8 mouse cellular contexts compared by ENCODE assay signal in the genomic region with DNA sequence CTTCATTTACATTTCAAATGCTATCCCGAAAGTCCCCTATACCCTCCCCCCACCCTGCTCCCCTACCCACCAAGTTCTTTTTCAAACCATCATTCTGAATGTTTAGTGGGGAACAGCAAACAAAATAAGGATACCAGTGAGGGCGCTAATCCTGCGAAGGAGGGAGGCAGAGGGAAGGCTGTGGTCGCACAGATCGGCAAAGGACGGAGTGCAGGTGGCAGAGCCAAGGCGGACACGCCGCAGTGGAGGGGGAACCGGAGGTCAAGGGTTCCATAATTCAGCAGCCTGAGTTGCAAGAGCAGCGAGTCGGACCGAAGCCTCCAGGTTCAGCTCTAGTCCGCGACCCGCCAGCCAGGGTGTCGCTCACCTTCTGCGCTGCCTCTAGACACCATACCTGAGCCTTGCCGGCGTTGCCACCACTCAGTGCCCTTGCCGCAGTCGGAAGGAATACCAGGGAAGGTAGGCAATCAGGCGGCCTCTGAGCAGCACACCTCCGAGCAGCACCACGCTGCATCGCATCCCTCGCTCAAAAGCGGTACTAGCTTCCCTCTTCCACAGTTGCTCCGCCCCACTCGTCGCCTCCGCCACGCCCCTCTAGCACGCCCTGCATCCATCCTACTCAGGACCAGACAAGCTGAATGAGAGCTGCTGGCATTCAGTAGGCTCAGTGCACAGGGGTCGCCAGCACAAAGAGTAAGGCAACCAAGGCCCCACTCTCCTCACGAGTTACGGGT.
A peak's percentile ranks its signal among the peaks of the same experiment; 100 is the strongest.
DNase-seq lines count a peak whose midpoint lies in the region; ATAC-seq and TF ChIP-seq lines count a peak whose summit lies in the region.

No protein-coding gene starts in this region.

- in situ Hi-C loops in ES-E14 (cut with MboI; ENCODE audit: low sequenced_read_pairs in 2 of 2, unreplicated experiment in 2 of 2), result no loop called here

- H3K9ac ChIP-seq in ES-E14 (ENCODE audit: insufficient read depth, low read depth, low read length, poor library complexity, severe bottlenecking), result no peak overlapping the region
- no peak overlapping the region for H3K9ac ChIP-seq in embryonic facial prominence, embryonic 15.5 days
- no peak overlapping the region for H3K9ac ChIP-seq in intestine, postnatal 0 days (ENCODE audit: low read depth, low read length)
- H3K9ac ChIP-seq in liver, embryonic 12.5 days, result no peak overlapping the region

- peak; percentile 4 for DNase-seq in adrenal gland, postnatal 10 days
- DNase-seq in adrenal gland, adult 2 months, result no peak
- peak; percentile 51 for DNase-seq in ES-E14 (ENCODE audit: low read depth, low spot score)
- peak; percentile 55 for DNase-seq in right cerebral cortex, postnatal 4 days
- no peak for DNase-seq in thymus, postnatal 14 days

- H3K27me3 ChIP-seq in embryonic facial prominence, embryonic 15.5 days, result peaks cover 10% of the 10 kb centered on the region
- H3K27me3 ChIP-seq in intestine, postnatal 0 days (replicated peaks; ENCODE audit: control insufficient read depth, insufficient read depth, low read length), result no peaks in the 10 kb centered on the region
- H3K27me3 ChIP-seq in liver, embryonic 12.5 days (replicated peaks), result peaks cover 8% of the 10 kb centered on the region

- ATAC-seq in embryonic facial prominence, embryonic 15.5 days (ENCODE audit: insufficient number of reproducible peaks, low FRiP score, low TSS enrichment, low read depth), result peak; percentile 54; the same call in 1 of the 2 replicates
- no peak for ATAC-seq in intestine, postnatal 0 days
- ATAC-seq in liver, embryonic 12.5 days, result no peak

- 3% methylated on average over 37 of the region's 37 CpGs for WGBS in embryonic facial prominence, embryonic 15.5 days
- 4% methylated on average over 37 of the region's 37 CpGs for WGBS in intestine, postnatal 0 days
- WGBS in liver, embryonic 12.5 days (ENCODE audit: insufficient replicate concordance), result 6% methylated on average over 37 of the region's 37 CpGs

- no peak for TF ChIP-seq CTCF in intestine, postnatal 0 days (IDR thresholded peaks at IDR 0.05; ENCODE audit: low read depth)

- peak overlapping the region; percentile 72 for H3K4me2 ChIP-seq in embryonic facial prominence, embryonic 15.5 days (replicated peaks)
- H3K4me2 ChIP-seq in intestine, postnatal 0 days (replicated peaks; ENCODE audit: low read depth), result peak overlapping the region; percentile 52
- peak overlapping the region; percentile 34 for H3K4me2 ChIP-seq in liver, embryonic 12.5 days

- H3K9me3 ChIP-seq in ES-E14 (ENCODE audit: control insufficient read depth, insufficient read depth, low read depth, low read length), result no peaks in the 10 kb centered on the region
- H3K9me3 ChIP-seq in embryonic facial prominence, embryonic 15.5 days (replicated peaks), result no peaks in the 10 kb centered on the region
- no peaks in the 10 kb centered on the region for H3K9me3 ChIP-seq in intestine, postnatal 0 days (ENCODE audit: control insufficient read depth)
- no peaks in the 10 kb centered on the region for H3K9me3 ChIP-seq in liver, embryonic 12.5 days (replicated peaks)

- H3K27ac ChIP-seq in ES-E14 (ENCODE audit: insufficient read depth, low read depth, low read length, poor library complexity, severe bottlenecking), result no peak overlapping the region
- H3K27ac ChIP-seq in embryonic facial prominence, embryonic 15.5 days (replicated peaks), result no peak overlapping the region
- no peak overlapping the region for H3K27ac ChIP-seq in intestine, postnatal 0 days (ENCODE audit: low read depth, low read length)
- no peak overlapping the region for H3K27ac ChIP-seq in liver, embryonic 12.5 days

- no peaks in the 10 kb centered on the region; a peak in 1 of 4 replicates for H3K4me1 ChIP-seq in ES-E14 (ENCODE audit: control insufficient read depth in 2 of 2, insufficient read depth in 2 of 2, low read length in 2 of 2, poor library complexity in 1 of 2)
- H3K4me1 ChIP-seq in embryonic facial prominence, embryonic 15.5 days, result peaks cover 5% of the 10 kb centered on the region
- no peaks in the 10 kb centered on the region for H3K4me1 ChIP-seq in intestine, postnatal 0 days (replicated peaks; ENCODE audit: control insufficient read depth, insufficient read depth, low read length)
- no peaks in the 10 kb centered on the region for H3K4me1 ChIP-seq in liver, embryonic 12.5 days

- peak overlapping the region; percentile 35 to 53 for H3K4me3 ChIP-seq in ES-E14 (ENCODE audit: insufficient read depth in 1 of 2, low read depth in 1 of 2, low read length in 2 of 2, poor library complexity in 1 of 2, severe bottlenecking in 1 of 2)
- peak overlapping the region; percentile 40 for H3K4me3 ChIP-seq in embryonic facial prominence, embryonic 15.5 days (replicated peaks)
- H3K4me3 ChIP-seq in intestine, postnatal 0 days (ENCODE audit: low read depth, low read length), result peak overlapping the region; percentile 16; the same call in 1 of the 2 replicates
- H3K4me3 ChIP-seq in liver, embryonic 12.5 days, result no peak overlapping the region

- H3K36me3 ChIP-seq in ES-E14 (ENCODE audit: control insufficient read depth, insufficient read depth, low read length, poor library complexity, severe bottlenecking), result no peaks in the 10 kb centered on the region
- H3K36me3 ChIP-seq in embryonic facial prominence, embryonic 15.5 days, result no peaks in the 10 kb centered on the region
- no peaks in the 10 kb centered on the region for H3K36me3 ChIP-seq in intestine, postnatal 0 days (ENCODE audit: control insufficient read depth, insufficient read depth)
- no peaks in the 10 kb centered on the region for H3K36me3 ChIP-seq in liver, embryonic 12.5 days

TF ChIP-seq in ES-E14, 5 proteins besides CTCF, POLR2A, EP300 and RAD21:
- TF ChIP-seq HCFC1 (IDR thresholded peaks at IDR 0.05; ENCODE audit: borderline replicate concordance, insufficient read depth, low read length) (no peak), ZNF384 (IDR thresholded peaks at IDR 0.05; ENCODE audit: low read depth, low read length) (no peak)

Comparison
In these comparisons a context has a peak if more than half of its experiments do, and no peak if none do; other contexts are left out.
1. DNase-seq: peak in adrenal gland, postnatal 10 days (single experiment), ES-E14 (single experiment) and right cerebral cortex, postnatal 4 days (single experiment); none in adrenal gland, adult 2 months (single experiment) and thymus, postnatal 14 days (single experiment).
2. Peak in every context shown above with its lines, with median percentiles within 50 percentile points of each other: H3K4me2 ChIP-seq.